Mouse (Mus musculus) midbrain, embryonic 11.5 days (tissue): Measurements from ENCODE around the gene Aff1. TPM values are rescaled to one million over a fixed set of nuclear protein-coding genes. Genes with fewer than 3 reads are reported as not detected.
A peak's percentile ranks its signal among the peaks of the same experiment; 100 is the strongest.

Experiments
- ATAC-seq: fragments of 200-750 bp; cut with Nextera tagmentation; 2 replicates; pipeline ENCODE4 v1.8.0; 2017; ENCODE audit warnings: moderate TSS enrichment, moderate library complexity; ENCODE audit not compliant: low FRiP score
- DNase-seq: peaks from one replicate; pipeline ENCODE4 v3.0.0; 2015; ENCODE audit warnings: low spot score; ENCODE audit errors: missing footprints
- H3K27ac ChIP-seq: fragments of 300-500 bp; sonication (generic); 2 replicates; pipeline ENCODE4 v1.5.1; 2014; ENCODE audit warnings: low read depth, low read length
- H3K27me3 ChIP-seq: fragments of 300-500 bp; sonication (generic); 2 replicates; pipeline ENCODE4 v1.6.1; 2014; ENCODE audit warnings: mild to moderate bottlenecking, low read length, moderate library complexity, mixed read lengths; ENCODE audit not compliant: control insufficient read depth, insufficient read depth
- H3K36me3 ChIP-seq: fragments of 300-500 bp; sonication (generic); 2 replicates; pipeline ENCODE4 v1.6.1; 2014; ENCODE audit warnings: mild to moderate bottlenecking, low read length, moderate library complexity, mixed read lengths; ENCODE audit not compliant: control insufficient read depth, insufficient read depth
- H3K4me1 ChIP-seq: fragments of 300-500 bp; sonication (generic); 2 replicates; pipeline ENCODE4 v1.6.1; 2014; ENCODE audit warnings: low read length; ENCODE audit not compliant: control insufficient read depth, insufficient read depth
- H3K4me2 ChIP-seq: fragments of 300-500 bp; sonication (generic); 2 replicates; pipeline ENCODE4 v1.6.1; 2014; ENCODE audit warnings: mild to moderate bottlenecking, moderate library complexity
- H3K4me3 ChIP-seq: fragments of 300-500 bp; sonication (generic); 2 replicates; pipeline ENCODE4 v1.5.1; 2014; ENCODE audit warnings: low read depth, low read length
- H3K9ac ChIP-seq: fragments of 300-500 bp; sonication (generic); 2 replicates; pipeline ENCODE4 v1.6.1; 2014; ENCODE audit warnings: low read length
- H3K9me3 ChIP-seq: fragments of 300-500 bp; sonication (generic); 2 replicates; pipeline ENCODE4 v1.6.1; 2016; ENCODE audit warnings: low read length; ENCODE audit not compliant: control insufficient read depth
- WGBS: fragments of 180-500 bp; shearing (Covaris S2); extraction: QIAGEN DNeasy Blood & Tissue Kit; methylation state at CpG from one replicate; pipeline ENCODE4 v1.1.7; 2014; 5-methylcytosine and 5-hydroxymethylcytosine counted together
- polyA plus RNA-seq: library from polyadenylated mRNA; unstranded; fragments of >200 nt; fragmentation: Nextera tagmentation; extraction: Ambion mirVana; gene quantifications from 2 replicates; pipeline ENCODE4 v1.2.1, GENCODE M21; 2014

Aff1 gene
- polyA plus RNA-seq: 4.9 and 5.9 TPM in 2 replicates

GRCm38 (mm10) chr5:103691624-103692530, at the start of gene Aff1:
Gene Aff1 (plus strand): TSS chr5:103692374.
- no peak within 1 kb of the TSS for H3K27ac ChIP-seq
- peaks cover 19% of the 10 kb centered on the region for H3K27me3 ChIP-seq
- no peaks in the 10 kb centered on the region for H3K36me3 ChIP-seq
- DNase-seq: peak; percentile 99
- ATAC-seq: peak; percentile 91
- peaks cover 7% of the 10 kb centered on the region; the same call in 1 of the 2 replicates for H3K4me1 ChIP-seq
- peak within 1 kb of the TSS; percentile 50 for H3K9ac ChIP-seq
- H3K4me3 ChIP-seq: peak within 1 kb of the TSS; percentile 44
- WGBS: 5% methylated on average over 50 of the region's 50 CpGs
- no peaks in the 10 kb centered on the region for H3K9me3 ChIP-seq
- peak within 1 kb of the TSS; percentile 91 for H3K4me2 ChIP-seq

DNA sequence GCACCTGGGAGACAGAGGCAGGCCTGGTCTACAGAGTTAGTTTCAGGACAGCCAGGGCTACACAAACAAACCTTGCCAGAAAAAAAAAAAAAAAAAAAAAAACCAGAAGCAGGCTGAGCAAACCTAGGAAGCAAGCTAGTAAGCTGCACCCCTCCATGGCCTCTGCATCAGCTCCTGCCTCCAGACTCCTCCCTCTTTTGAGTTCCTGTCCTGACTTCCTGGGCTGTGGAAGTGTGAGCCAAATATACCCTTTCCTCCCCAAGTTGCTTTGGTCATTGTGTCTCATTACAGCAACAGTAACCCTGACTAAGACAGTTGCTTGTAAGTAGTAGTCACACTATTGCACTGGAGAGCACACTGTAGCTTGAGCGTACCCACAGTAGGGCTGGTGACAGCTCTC, 48.0 kb upstream of the Aff1 start:
- H3K27me3 ChIP-seq: no peaks in the 10 kb centered on the region
- no peak overlapping the region for H3K4me2 ChIP-seq
- no peak for ATAC-seq
- H3K27ac ChIP-seq: no peak overlapping the region
- 90% methylated on average over 1 of the region's 1 CpGs for WGBS
- no peak overlapping the region for H3K4me3 ChIP-seq
- H3K9me3 ChIP-seq: no peaks in the 10 kb centered on the region
- no peak for DNase-seq
- H3K9ac ChIP-seq: no peak overlapping the region
- H3K4me1 ChIP-seq: no peaks in the 10 kb centered on the region
- H3K36me3 ChIP-seq: no peaks in the 10 kb centered on the region

- Histone ChIP-seq H3K9me3 (no peaks in the 10 kb centered on the region), H3K27ac (no peak overlapping the region), H3K9ac (no peak overlapping the region), H3K4me2 (no peak overlapping the region), H3K4me1 (no peaks in the 10 kb centered on the region), H3K36me3 (no peaks in the 10 kb centered on the region), H3K27me3 (no peaks in the 10 kb centered on the region), H3K4me3 (no peak overlapping the region)
- DNase-seq (peak; percentile 72), ATAC-seq (no peak)
- 87% methylated on average over 3 of the region's 3 CpGs for WGBS
Measured at GRCm38 (mm10) chr5:103647320-103647719, 44.9 kb upstream of the Aff1 start.

DNA sequence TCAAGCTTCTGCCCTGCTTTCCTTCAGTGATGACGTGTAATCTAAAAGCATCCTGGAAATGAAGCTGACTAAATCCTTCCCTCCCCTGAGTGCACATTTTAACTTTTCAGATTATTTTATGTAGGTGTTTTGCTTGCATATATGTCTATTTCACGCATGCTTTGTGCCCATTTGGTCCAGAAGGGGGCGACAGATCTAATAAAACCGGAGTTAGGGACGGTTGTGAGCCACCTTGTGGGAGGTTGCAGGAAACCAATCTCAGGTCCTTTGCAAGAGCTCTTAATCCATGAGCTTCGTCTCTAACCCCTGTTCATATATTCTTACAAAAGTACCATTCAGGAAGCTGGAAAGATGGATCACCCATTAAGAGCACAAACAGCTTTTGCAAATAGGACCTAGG, 37.9 kb upstream of the Aff1 start:
- Histone ChIP-seq H3K27me3 (no peaks in the 10 kb centered on the region), H3K36me3 (no peaks in the 10 kb centered on the region), H3K27ac (no peak overlapping the region), H3K9ac (no peak overlapping the region), H3K4me2 (no peak overlapping the region), H3K9me3 (no peaks in the 10 kb centered on the region), H3K4me3 (no peak overlapping the region), H3K4me1 (no peaks in the 10 kb centered on the region)
- WGBS: 27% methylated on average over 6 of the region's 6 CpGs
- DNase-seq: no peak
- no peak for ATAC-seq

GRCm38 (mm10) chr5:103654780-103655179, 37.4 kb upstream of the Aff1 start:
- no peaks in the 10 kb centered on the region for H3K27me3 ChIP-seq
- no peak overlapping the region for H3K27ac ChIP-seq
- no peak overlapping the region for H3K9ac ChIP-seq
- WGBS: 82% methylated on average over 4 of the region's 4 CpGs
- H3K9me3 ChIP-seq: no peaks in the 10 kb centered on the region
- no peaks in the 10 kb centered on the region for H3K36me3 ChIP-seq
- H3K4me2 ChIP-seq: no peak overlapping the region
- no peak overlapping the region; the same call in 1 of the 2 replicates for H3K4me3 ChIP-seq
- ATAC-seq (no peak), DNase-seq (no peak)
- H3K4me1 ChIP-seq: no peaks in the 10 kb centered on the region

GRCm38 (mm10) chr5:103655346-103656118, 36.6 kb upstream of the Aff1 start, which contains the start of gene 1700016H13Rik:
Gene 1700016H13Rik (minus strand): TSS chr5:103656010.
- 2% methylated on average over 48 of the region's 56 CpGs for WGBS
- Histone ChIP-seq H3K4me3 (peak within 1 kb of the TSS; percentile 59), H3K9ac (peak within 1 kb of the TSS; percentile 81), H3K27me3 (no peaks in the 10 kb centered on the region), H3K36me3 (no peaks in the 10 kb centered on the region), H3K4me2 (peak within 1 kb of the TSS; percentile 86), H3K4me1 (no peaks in the 10 kb centered on the region), H3K27ac (no peak within 1 kb of the TSS), H3K9me3 (no peaks in the 10 kb centered on the region)
- ATAC-seq: peak; percentile 85
- peak; percentile 97 for DNase-seq

DNA sequence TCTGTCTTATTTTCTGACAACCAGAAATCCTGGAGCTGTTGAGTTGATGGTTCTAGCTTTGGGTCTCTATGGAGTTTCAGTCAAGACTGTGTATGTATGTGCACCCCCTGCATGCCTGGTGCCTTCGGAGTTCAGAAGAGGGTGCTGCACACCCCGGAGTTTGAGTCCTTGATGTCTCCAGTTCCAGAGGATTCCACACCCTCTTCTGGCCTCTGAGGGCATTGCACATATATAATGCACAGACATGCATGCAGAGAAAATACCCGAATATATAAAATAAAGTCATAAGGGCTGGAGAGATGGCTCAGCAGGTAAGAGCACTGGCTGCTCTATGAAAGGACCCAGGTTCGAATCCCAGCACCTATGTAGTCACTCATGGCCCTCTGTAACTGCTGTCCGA, 33.3 kb upstream of the Aff1 start:
- WGBS: 69% methylated on average over 5 of the region's 5 CpGs

GRCm38 (mm10) chr5:103659571-103659970, 32.6 kb upstream of the Aff1 start:
- no peak overlapping the region for H3K4me3 ChIP-seq
- H3K4me2 ChIP-seq: no peak overlapping the region
- no peak overlapping the region for H3K9ac ChIP-seq
- H3K36me3 ChIP-seq: no peaks in the 10 kb centered on the region
- no peaks in the 10 kb centered on the region for H3K9me3 ChIP-seq
- peak; percentile 94 for DNase-seq
- 36% methylated on average over 3 of the region's 3 CpGs for WGBS
- no peaks in the 10 kb centered on the region for H3K27me3 ChIP-seq
- no peak for ATAC-seq
- no peaks in the 10 kb centered on the region for H3K4me1 ChIP-seq
- H3K27ac ChIP-seq: no peak overlapping the region

More for the DNA sequence above, 33.3 kb upstream of the Aff1 start:
- no peak overlapping the region for H3K4me3 ChIP-seq
- no peaks in the 10 kb centered on the region for H3K9me3 ChIP-seq
- H3K4me2 ChIP-seq: no peak overlapping the region
- no peak overlapping the region for H3K27ac ChIP-seq
- no peaks in the 10 kb centered on the region for H3K27me3 ChIP-seq
- H3K4me1 ChIP-seq: no peaks in the 10 kb centered on the region
- H3K36me3 ChIP-seq: no peaks in the 10 kb centered on the region
- no peak overlapping the region for H3K9ac ChIP-seq
- ATAC-seq: no peak
- no peak for DNase-seq

DNA sequence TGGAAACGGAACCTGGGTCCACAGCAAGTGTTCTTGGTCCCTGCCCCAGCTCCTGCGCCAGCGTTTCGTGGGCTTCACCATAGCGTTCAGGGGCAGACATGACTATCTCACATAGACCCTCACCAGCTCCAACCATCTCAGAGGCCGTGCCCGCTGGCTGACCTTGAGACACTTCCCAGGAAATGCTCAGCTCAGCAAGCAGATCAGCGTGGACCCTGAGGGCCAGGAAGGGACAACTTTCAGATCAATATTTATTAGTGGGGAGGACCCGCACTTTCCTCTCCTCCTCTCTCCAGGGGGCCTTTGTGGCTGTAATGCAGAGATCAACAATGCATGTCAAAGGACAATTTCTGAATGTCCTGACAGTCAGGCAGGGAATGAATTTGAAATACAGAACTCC, 27.2 kb upstream of the Aff1 start:
- Histone ChIP-seq H3K36me3 (no peaks in the 10 kb centered on the region), H3K27ac (no peak overlapping the region), H3K4me3 (no peak overlapping the region), H3K4me1 (no peaks in the 10 kb centered on the region), H3K9ac (no peak overlapping the region), H3K27me3 (no peaks in the 10 kb centered on the region), H3K9me3 (no peaks in the 10 kb centered on the region), H3K4me2 (no peak overlapping the region)
- DNase-seq (no peak), ATAC-seq (no peak)
- WGBS: 81% methylated on average over 9 of the region's 9 CpGs
